Mouse (Mus musculus): ENCODE results near the gene Lgals3bp. TPM values are rescaled to one million over a fixed set of nuclear protein-coding genes. Genes with fewer than 3 reads are reported as not detected.

The Lgals3bp gene
- total RNA-seq, 2 experiments from 2014 or later = 17.8 to 18.3 TPM

- Histone ChIP-seq H3K4me3 (peak overlapping the region; percentile 90), H3K27ac (peak overlapping the region; percentile 97)
- TF ChIP-seq CTCF (conservative IDR thresholded peaks at IDR 0.05) = no peak
- DNase-seq (ENCODE audit: low spot score in 2 of 2) = no peak
Observed at GRCm38 (mm10) chr11:118418442-118418833, 16.5 kb upstream of the Lgals3bp start.

GRCm38 (mm10) chr11:118417496-118417895 is 15.6 kb upstream of the Lgals3bp start:
- peak overlapping the region; percentile 90; the same call in 1 of the 2 replicates for H3K4me3 ChIP-seq
- DNase-seq (ENCODE audit: low spot score in 2 of 2) = no peak
- TF ChIP-seq CTCF (conservative IDR thresholded peaks at IDR 0.05) = no peak

GRCm38 (mm10) chr11:118416046-118416445 is 14.2 kb upstream of the Lgals3bp start:
- Histone ChIP-seq H3K27ac (no peak overlapping the region), H3K4me3 (no peak overlapping the region)
- no peak for TF ChIP-seq CTCF (conservative IDR thresholded peaks at IDR 0.05)
- DNase-seq (ENCODE audit: low spot score in 2 of 2) = no peak

More at GRCm38 (mm10) chr11:118417496-118417895, 15.6 kb upstream of the Lgals3bp start:
- H3K27ac ChIP-seq = no peak overlapping the region

GRCm38 (mm10) chr11:118415630-118416029 is 13.7 kb upstream of the Lgals3bp start:
- no peak overlapping the region for H3K4me3 ChIP-seq
- H3K27ac ChIP-seq = no peak overlapping the region
- no peak for DNase-seq (ENCODE audit: low spot score in 2 of 2)
- TF ChIP-seq CTCF (conservative IDR thresholded peaks at IDR 0.05) = no peak

- Histone ChIP-seq H3K27ac (no peak overlapping the region), H3K4me3 (no peak overlapping the region)
- no peak for DNase-seq (ENCODE audit: low spot score in 2 of 2)
- TF ChIP-seq CTCF (conservative IDR thresholded peaks at IDR 0.05) = no peak
Observed at GRCm38 (mm10) chr11:118414270-118414669, 12.4 kb upstream of the Lgals3bp start.

- no peak for DNase-seq (ENCODE audit: low spot score in 2 of 2)
- H3K27ac ChIP-seq = no peak overlapping the region
Observed at GRCm38 (mm10) chr11:118413055-118413454, 11.2 kb upstream of the Lgals3bp start.

GRCm38 (mm10) chr11:118412601-118413000 is 10.7 kb upstream of the Lgals3bp start:
- Histone ChIP-seq H3K27ac (no peak overlapping the region), H3K4me3 (no peak overlapping the region)
- DNase-seq (ENCODE audit: low spot score in 2 of 2) = no peak
- no peak for TF ChIP-seq CTCF (conservative IDR thresholded peaks at IDR 0.05)

More at GRCm38 (mm10) chr11:118413055-118413454, 11.2 kb upstream of the Lgals3bp start:
- H3K4me3 ChIP-seq = no peak overlapping the region
- TF ChIP-seq CTCF (conservative IDR thresholded peaks at IDR 0.05) = no peak

- Histone ChIP-seq H3K27ac (no peak overlapping the region), H3K4me3 (no peak overlapping the region)
- TF ChIP-seq CTCF (conservative IDR thresholded peaks at IDR 0.05) = no peak
- DNase-seq (ENCODE audit: low spot score in 2 of 2) = no peak
Observed at GRCm38 (mm10) chr11:118411271-118411670, 9.4 kb upstream of the Lgals3bp start.

GRCm38 (mm10) chr11:118410479-118410878 is 8.6 kb upstream of the Lgals3bp start:
- DNase-seq (ENCODE audit: low spot score in 2 of 2) = no peak

GRCm38 (mm10) chr11:118410073-118410444 is 8.2 kb upstream of the Lgals3bp start:
- no peak overlapping the region for H3K27ac ChIP-seq
- no peak overlapping the region for H3K4me3 ChIP-seq
- TF ChIP-seq CTCF (conservative IDR thresholded peaks at IDR 0.05) = no peak
- no peak for DNase-seq (ENCODE audit: low spot score in 2 of 2)

More at GRCm38 (mm10) chr11:118410479-118410878, 8.6 kb upstream of the Lgals3bp start:
- no peak overlapping the region for H3K4me3 ChIP-seq
- no peak for TF ChIP-seq CTCF (conservative IDR thresholded peaks at IDR 0.05)
- no peak overlapping the region for H3K27ac ChIP-seq

- no peak for TF ChIP-seq CTCF (conservative IDR thresholded peaks at IDR 0.05)
- H3K27ac ChIP-seq = no peak overlapping the region
- DNase-seq (ENCODE audit: low spot score in 2 of 2) = no peak
- no peak overlapping the region for H3K4me3 ChIP-seq
Observed at GRCm38 (mm10) chr11:118409106-118410072, 7.5 kb upstream of the Lgals3bp start.

- Histone ChIP-seq H3K4me3 (no peak overlapping the region), H3K27ac (no peak overlapping the region)
- TF ChIP-seq CTCF (conservative IDR thresholded peaks at IDR 0.05) = no peak
- no peak for DNase-seq (ENCODE audit: low spot score in 2 of 2)
Observed at GRCm38 (mm10) chr11:118408051-118408740, 6.3 kb upstream of the Lgals3bp start.

GRCm38 (mm10) chr11:118407318-118407910 is 5.5 kb upstream of the Lgals3bp start:
- TF ChIP-seq CTCF (conservative IDR thresholded peaks at IDR 0.05) = peak; percentile 83
- peak in 1 of 2 experiments; percentile 65 for DNase-seq (ENCODE audit: low spot score in 2 of 2)
- Histone ChIP-seq H3K27ac (no peak overlapping the region), H3K4me3 (no peak overlapping the region)
